Mouse (Mus musculus) activated CD4-positive, CD25-positive, alpha-beta regulatory T cell (primary cell): ENCODE data around the gene Dhx8. TPM values are rescaled to one million over a fixed set of nuclear protein-coding genes. Genes with fewer than 3 reads are reported as not detected.

Source experiments
- polyA plus RNA-seq, 2 experiments: library from polyadenylated mRNA; unstranded; fragments of 100-300 nt; shearing (Covaris generic); gene quantifications; one replicate each; pipeline ENCODE4 v1.2.1; 2017

Gene Dhx8
- 10 to 100 TPM; 38.4 to 43.1 TPM for polyA plus RNA-seq

DNA sequence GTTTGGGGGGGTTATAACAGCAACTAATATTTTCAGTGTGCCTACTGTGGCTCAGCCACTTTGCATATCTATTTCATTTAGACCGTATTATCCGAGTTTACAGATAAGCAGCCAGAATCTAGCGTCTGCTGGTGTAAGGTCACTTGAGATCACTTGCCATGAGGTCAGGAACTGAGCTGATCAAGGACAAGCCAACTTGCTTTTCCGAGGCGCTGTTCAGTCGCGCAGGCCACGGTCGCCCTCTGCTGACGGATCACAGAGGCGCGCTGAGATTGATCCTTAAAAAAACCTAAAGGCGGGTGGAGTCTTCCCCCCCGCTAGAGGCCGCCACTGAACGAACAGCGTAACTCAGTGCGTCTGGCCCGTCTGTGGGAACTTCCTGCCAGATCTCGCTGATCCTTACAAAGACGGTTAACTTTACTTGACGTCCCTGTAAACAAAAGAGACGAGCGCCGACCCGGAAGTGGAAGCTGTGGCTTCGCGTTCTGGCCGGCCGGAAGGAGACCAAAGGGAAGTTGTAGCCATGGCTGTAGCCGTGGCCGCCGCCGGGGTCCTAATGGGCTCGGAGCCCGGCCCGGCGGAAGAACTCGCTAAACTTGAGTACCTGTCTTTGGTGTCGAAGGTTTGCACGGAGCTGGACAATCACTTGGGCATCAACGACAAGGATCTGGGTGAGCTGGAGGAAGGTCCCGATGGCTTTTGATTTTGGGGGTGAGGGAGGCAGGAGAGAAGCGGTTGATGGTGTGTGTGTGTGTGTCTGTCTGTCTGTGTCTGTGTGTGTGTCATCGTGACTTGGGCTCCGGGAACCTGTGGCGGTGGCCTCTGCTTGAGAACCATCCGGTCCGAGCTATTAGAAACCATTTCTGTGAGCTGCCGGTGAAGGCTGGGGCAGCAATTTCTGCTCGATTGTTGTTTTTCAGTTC is at the start of gene Dhx8:
Gene Dhx8, plus strand, starts transcription at position 402 of the 923 bp plus-strand sequence.

DNA sequence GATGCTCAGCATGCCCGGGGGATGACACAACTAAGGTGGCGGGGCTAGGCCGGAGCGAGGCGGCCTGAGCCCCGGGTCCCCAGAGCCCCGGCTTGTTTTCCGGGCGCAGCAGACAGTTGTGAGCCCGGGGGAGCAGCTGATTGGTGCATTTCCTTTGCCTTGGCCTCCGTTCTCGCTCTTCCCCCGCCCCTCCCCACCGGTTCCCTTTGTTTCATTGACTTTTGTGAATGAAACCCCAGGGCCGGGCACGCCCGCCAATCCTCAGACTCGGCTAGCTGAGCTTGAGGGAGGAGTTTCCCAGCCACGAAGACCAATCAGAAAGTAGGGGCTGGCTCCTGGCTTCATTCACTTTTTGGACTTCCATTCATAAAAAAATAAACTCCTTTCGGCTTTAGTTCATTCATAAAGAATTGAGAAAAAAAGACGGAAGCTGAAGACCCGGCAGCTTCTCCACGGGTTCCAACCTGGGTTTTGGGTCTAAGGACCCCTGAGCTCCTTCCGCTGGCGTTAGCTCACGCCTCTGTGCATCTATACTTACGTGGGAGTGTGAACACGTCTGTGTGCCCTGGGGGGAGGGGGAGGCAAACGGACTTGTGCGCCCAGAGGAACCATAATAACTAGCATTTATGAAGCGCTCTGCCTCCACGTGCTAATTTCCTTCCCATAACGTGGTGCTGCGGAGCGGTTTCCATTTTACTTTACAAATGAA is 52.6 kb downstream of the Dhx8 start, which contains the start of gene Etv4:
Gene Etv4, minus strand, starts transcription at position 229 of the 709 bp plus-strand sequence.

Other genes starting within 250 kb of the Dhx8 start
- 1 to 10 TPM; 4.3 to 7.9 TPM for gene Brca1, start 181.0 kb upstream of the Dhx8 start, polyA plus RNA-seq
- 10 to 100 TPM; 66.8 to 74.1 TPM for gene Nbr1, start 180.8 kb upstream of the Dhx8 start, polyA plus RNA-seq
- 10 to 100 TPM in 1 of 2 experiments, 1 to 10 TPM in 1; 8.4 to 13.3 TPM for gene Tmem106a, start 150.7 kb upstream of the Dhx8 start, polyA plus RNA-seq
- gene Gm11634, start 133.7 kb upstream of the Dhx8 start, polyA plus RNA-seq = under 1 TPM in 1 of 2 experiments, not detected in 1; 0.30 TPM
- 10 to 100 TPM; 38.5 to 54.0 TPM for gene Rdm1, start 105.7 kb upstream of the Dhx8 start, polyA plus RNA-seq
- gene Arl4d, start 67.4 kb upstream of the Dhx8 start, polyA plus RNA-seq = 1 to 10 TPM; 1.8 to 2.0 TPM
- gene Etv4, start 52.5 kb downstream of the Dhx8 start, polyA plus RNA-seq = under 1 TPM in 1 of 2 experiments, not detected in 1; 0.57 TPM
- under 1 TPM in 1 of 2 experiments, not detected in 1; 0.10 TPM for gene Meox1, start 161.5 kb downstream of the Dhx8 start, polyA plus RNA-seq
- gene Sost, start 234.1 kb downstream of the Dhx8 start, polyA plus RNA-seq = not detected